Mouse (Mus musculus): ENCODE data around the gene A730009L09Rik. TPM values are rescaled to one million over a fixed set of nuclear protein-coding genes. Genes with fewer than 3 reads are reported as not detected.

The A730009L09Rik gene
- polyA plus RNA-seq (2012; rRNA removed): not detected in 2 replicates

DNA sequence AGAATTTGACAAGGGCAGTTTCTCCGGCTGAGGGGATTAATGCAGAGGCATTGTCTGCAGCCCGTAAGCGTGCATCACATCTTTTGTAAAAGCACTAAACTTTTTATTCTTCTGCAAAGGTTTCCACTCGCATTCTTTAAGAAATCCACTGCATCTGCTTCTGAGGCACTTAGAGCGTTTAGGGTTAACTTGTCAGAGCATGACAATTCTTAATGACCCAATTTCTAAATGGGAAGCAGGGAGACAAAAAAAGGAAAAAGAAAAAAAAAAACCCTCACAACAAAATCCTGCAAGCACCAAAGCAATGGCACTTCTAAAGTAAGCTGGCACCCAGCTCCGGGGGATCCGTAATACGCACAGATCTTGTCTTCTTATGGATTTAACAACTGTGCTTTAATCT lies at the start of gene A730009L09Rik:
Gene A730009L09Rik, plus strand, starts transcription at position 301 of the 400 bp plus-strand sequence.

Other genes with a start within 250 kb of the A730009L09Rik start
- gene Mrpl39, start 220.6 kb downstream of the A730009L09Rik start, polyA plus RNA-seq (2012; rRNA removed): 6.9 and 18.8 TPM in 2 replicates

All from colon, adult 2 months (tissue).